ENCODE assay signal across 9 mouse cellular contexts in genomic region chr8:57565039-57565438, GRCm38 (mm10).
"Had no signal": no experiment of that assay in that cellular context is flagged by ENCODE, and none has a peak within 500 bp of the region (broad histone marks: within the 10 kb centered on the region; RNA-seq: fewer than 3 reads in every experiment).

No protein-coding gene starts in this region.

- DNase-seq: kidney, postnatal 36 days; left cerebral cortex, postnatal 4 days; lung, adult 18-20 months; lung, postnatal 10 days; lung, postnatal 36 days; retina, postnatal 1 day; thymus, adult 2 months; thymus, postnatal 14 days; thymus, postnatal 4 days had no signal
